Comparison of ENCODE assay signal across 8 mouse cellular contexts in the genomic region with DNA sequence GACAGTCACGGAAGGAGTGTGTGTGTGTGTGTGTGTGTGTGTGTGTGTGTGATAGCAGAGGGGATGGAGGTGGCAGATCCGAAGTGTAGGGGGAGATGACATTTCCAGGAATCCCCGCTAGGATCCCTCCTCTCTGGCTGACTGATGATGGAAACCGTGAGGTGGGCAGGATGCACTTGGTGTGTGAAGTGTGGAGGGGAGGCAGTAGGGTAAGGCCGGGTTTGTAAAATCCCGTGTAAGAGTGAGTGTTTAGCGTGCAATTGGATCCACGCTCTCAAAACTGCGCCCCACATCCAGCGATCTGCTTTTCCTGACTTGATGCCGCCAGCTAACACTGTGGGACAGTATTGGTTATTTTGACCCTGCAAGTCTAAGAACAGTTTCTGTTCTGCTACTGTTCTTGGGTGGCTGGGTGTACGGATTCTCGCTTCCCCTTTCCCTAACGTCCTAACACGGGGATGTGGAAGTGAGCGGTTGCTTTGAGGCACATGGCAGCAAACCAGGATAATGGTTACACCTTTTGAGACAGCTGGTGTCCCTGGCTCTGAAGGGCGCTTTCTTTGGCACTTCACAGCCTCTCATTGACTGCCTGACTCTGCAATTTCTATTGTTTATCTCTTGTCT. TPM values are rescaled to one million over a fixed set of nuclear protein-coding genes. Genes with fewer than 3 reads are reported as not detected.
DNase-seq lines count a peak whose midpoint lies in the region; ATAC-seq and TF ChIP-seq lines count a peak whose summit lies in the region.

No protein-coding gene starts in this region.

- ATAC-seq in forebrain, postnatal 0 days, result no peak

- H3K36me3 ChIP-seq in forebrain, postnatal 0 days (ENCODE audit: insufficient read depth), result no peaks in the 10 kb centered on the region
- H3K36me3 ChIP-seq in midbrain, embryonic 10.5 days, result no peaks in the 10 kb centered on the region

- peak overlapping the region; percentile 78 for H3K4me3 ChIP-seq in forebrain, postnatal 0 days (ENCODE audit: low read depth, low read length)
- peak overlapping the region; percentile 80 for H3K4me3 ChIP-seq in midbrain, embryonic 10.5 days

- peak overlapping the region; percentile 95 for H3K9ac ChIP-seq in forebrain, postnatal 0 days

- DNase-seq in kidney, postnatal 10 days, result peak; percentile 22
- DNase-seq in kidney, postnatal 25 days, result no peak
- DNase-seq in brain, embryonic 14.5 days (ENCODE audit: low read depth), result peak; percentile 82
- DNase-seq in forebrain, postnatal 0 days, result no peak
- DNase-seq in layer of hippocampus, adult 9-11 months, result peak; percentile 55
- DNase-seq in midbrain, embryonic 10.5 days (ENCODE audit: low spot score), result no peak
- DNase-seq in urinary bladder, postnatal 10 days (ENCODE audit: low spot score), result no peak
- no peak for DNase-seq in gastrocnemius, postnatal 4 days (ENCODE audit: low spot score in 2 of 2)

- peaks cover 8% of the 10 kb centered on the region for H3K4me1 ChIP-seq in forebrain, postnatal 0 days (ENCODE audit: insufficient read depth)
- peaks cover 28% of the 10 kb centered on the region for H3K4me1 ChIP-seq in midbrain, embryonic 10.5 days

- H3K9me3 ChIP-seq in forebrain, postnatal 0 days (ENCODE audit: low read length), result no peaks in the 10 kb centered on the region
- H3K9me3 ChIP-seq in midbrain, embryonic 10.5 days (replicated peaks), result no peaks in the 10 kb centered on the region

- no peaks in the 10 kb centered on the region for H3K27me3 ChIP-seq in forebrain, postnatal 0 days (ENCODE audit: insufficient read depth, low read length)
- peaks cover 66% of the 10 kb centered on the region for H3K27me3 ChIP-seq in midbrain, embryonic 10.5 days (ENCODE audit: low read depth, poor library complexity, severe bottlenecking)

- TF ChIP-seq POLR2A in brain, embryonic 14.5 days (IDR thresholded peaks at IDR 0.05; ENCODE audit: borderline replicate concordance, extremely low read depth, insufficient read depth, insufficient read length, poor library complexity, severe bottlenecking), result no peak; the same call in 1 of the 2 replicates

- H3K27ac ChIP-seq in forebrain, postnatal 0 days (ENCODE audit: low read depth, low read length), result peak overlapping the region; percentile 99
- H3K27ac ChIP-seq in midbrain, embryonic 10.5 days (replicated peaks), result peak overlapping the region; percentile 93

- H3K4me2 ChIP-seq in forebrain, postnatal 0 days (ENCODE audit: low read depth), result peak overlapping the region; percentile 71

- under 1% methylated on average over 17 of the region's 17 CpGs for WGBS in forebrain, postnatal 0 days
- 4% methylated on average over 17 of the region's 17 CpGs for WGBS in midbrain, embryonic 10.5 days

- peak; percentile 4; the same call in 1 of the 2 replicates for TF ChIP-seq CTCF in brain, embryonic 14.5 days (IDR thresholded peaks at IDR 0.05; ENCODE audit: borderline replicate concordance, extremely low read depth, insufficient read depth, insufficient read length)
- peak; percentile 1; the same call in 1 of the 2 replicates for TF ChIP-seq CTCF in forebrain, postnatal 0 days (IDR thresholded peaks at IDR 0.05; ENCODE audit: low read depth)

RNA-seq across cellular contexts. Expression of a gene that starts 0.7 kb away (rescaled TPM):
- polyA plus RNA-seq in brain, embryonic 14.5 days (2012; rRNA removed), result 25.6 and 53.4 TPM in 2 replicates
- total RNA-seq in forebrain, postnatal 0 days (2014; rRNA removed), result 82.6 and 95.2 TPM in 2 replicates
- polyA plus RNA-seq in forebrain, postnatal 0 days (2015; fragmentation: Nextera tagmentation; extraction: Ambion mirVana), result 7.0 and 10.8 TPM in 2 replicates
- polyA plus RNA-seq in midbrain, embryonic 10.5 days (2016; fragmentation: Nextera tagmentation; extraction: Ambion mirVana), result 0.22 and 0.76 TPM in 2 replicates
- 1 to 10 TPM; 6.9 to 7.0 TPM for total RNA-seq in gastrocnemius, postnatal 4 days (2021)

Comparison
In these comparisons a context has a peak if more than half of its experiments do, and no peak if none do; other contexts are left out.
1. DNase-seq: peak in kidney, postnatal 10 days (single experiment), brain, embryonic 14.5 days (single experiment) and layer of hippocampus, adult 9-11 months (single experiment); none in kidney, postnatal 25 days (0 of 2), forebrain, postnatal 0 days (single experiment), midbrain, embryonic 10.5 days (single experiment), urinary bladder, postnatal 10 days (single experiment) and gastrocnemius, postnatal 4 days (0 of 2).